ENCODE assay signal across 8 mouse cellular contexts in genomic region chr7:141428701-141429100, GRCm38 (mm10). TPM values are rescaled to one million over a fixed set of nuclear protein-coding genes. Genes with fewer than 3 reads are reported as not detected.
DNase-seq lines count a peak whose midpoint lies in the region; ATAC-seq and TF ChIP-seq lines count a peak whose summit lies in the region.

No protein-coding gene starts in this region.

- no peak overlapping the region for H3K9ac ChIP-seq in limb, embryonic 12.5 days (replicated peaks)

- ATAC-seq in cerebellum, adult (ENCODE audit: insufficient number of reproducible peaks, low FRiP score, low TSS enrichment) = no peak
- no peak for ATAC-seq in limb, embryonic 12.5 days (ENCODE audit: insufficient number of reproducible peaks, insufficient read depth, low FRiP score, low TSS enrichment, low read depth)
- ATAC-seq in monocyte, adult 5-6 weeks (replicated peaks; ENCODE audit: insufficient number of reproducible peaks, low FRiP score, low TSS enrichment, poor library complexity, severe bottlenecking) = no peak

- intact Hi-C loops in left cerebral cortex, adult 2 months (cut with DNase I) = loop anchor here (2.0 kb wide), 1 partner anchor 14 kb away; the partner anchor contains the start of gene Gatd1
- intact Hi-C loops in left cerebral cortex, postnatal 36 days (cut with DNase I) = no loop called here

- WGBS in limb, embryonic 12.5 days = 58% methylated on average over 5 of the region's 5 CpGs
- 88% methylated on average over 5 of the region's 5 CpGs for WGBS in thymus, adult 2 months

- no peaks in the 10 kb centered on the region for H3K9me3 ChIP-seq in limb, embryonic 12.5 days

- peak overlapping the region; percentile 94 for H3K4me3 ChIP-seq in left cerebral cortex, adult 2 months
- peak overlapping the region; percentile 37 for H3K4me3 ChIP-seq in limb, embryonic 12.5 days (replicated peaks)
- no peak overlapping the region for H3K4me3 ChIP-seq in thymus, adult 2 months (ENCODE audit: control insufficient read depth, insufficient read depth, low read length)

- H3K4me1 ChIP-seq in limb, embryonic 12.5 days (replicated peaks) = peaks cover 18% of the 10 kb centered on the region
- peaks cover 15% of the 10 kb centered on the region for H3K4me1 ChIP-seq in thymus, adult 2 months (replicated peaks; ENCODE audit: control insufficient read depth, insufficient read depth, low read length)

- H3K27ac ChIP-seq in left cerebral cortex, adult 2 months = peak overlapping the region; percentile 97
- H3K27ac ChIP-seq in limb, embryonic 12.5 days = no peak overlapping the region
- H3K27ac ChIP-seq in thymus, adult 2 months (ENCODE audit: control insufficient read depth, insufficient read depth, low read length) = no peak overlapping the region

- peak; percentile 70 for DNase-seq in cerebellum, adult 9-11 months
- DNase-seq in left cerebral cortex, adult 2 months (ENCODE audit: extremely low spot score in 1 of 2, low spot score in 2 of 2) = no peak
- no peak for DNase-seq in left cerebral cortex, postnatal 36 days (ENCODE audit: low spot score in 2 of 2)
- DNase-seq in frontal cortex, postnatal 36 days (ENCODE audit: low spot score in 2 of 2) = no peak
- no peak for DNase-seq in thymus, adult 2 months

- no peak for TF ChIP-seq CTCF in left cerebral cortex, adult 2 months (IDR thresholded peaks at IDR 0.05)
- TF ChIP-seq CTCF in thymus, adult 2 months (IDR thresholded peaks at IDR 0.05; ENCODE audit: borderline replicate concordance, control insufficient read depth, extremely low read depth, insufficient read depth, low read length, poor library complexity) = no peak

- H3K36me3 ChIP-seq in limb, embryonic 12.5 days = peaks cover 45% of the 10 kb centered on the region
- no peaks in the 10 kb centered on the region for H3K36me3 ChIP-seq in thymus, adult 2 months (ENCODE audit: control insufficient read depth, insufficient read depth, low read length)

- no peaks in the 10 kb centered on the region for H3K27me3 ChIP-seq in limb, embryonic 12.5 days
- no peaks in the 10 kb centered on the region for H3K27me3 ChIP-seq in thymus, adult 2 months (ENCODE audit: control insufficient read depth, insufficient read depth, low read length)

- H3K4me2 ChIP-seq in limb, embryonic 12.5 days = peak overlapping the region; percentile 62

- no peak for TF ChIP-seq POLR2A in thymus, adult 2 months (IDR thresholded peaks at IDR 0.05; ENCODE audit: control insufficient read depth, extremely low read depth, insufficient read depth, low read length, poor library complexity)

RNA-seq across cellular contexts. Expression of gene Cend1, which starts 0.6 kb away (rescaled TPM):
- total RNA-seq in left cerebral cortex, adult 2 months (2021) = 100 to 1,000 TPM; 279 to 288 TPM
- total RNA-seq in left cerebral cortex, postnatal 36 days (2021) = 100 to 1,000 TPM; 291 to 331 TPM
- polyA plus RNA-seq in limb, embryonic 12.5 days (2016; fragmentation: Nextera tagmentation; extraction: Ambion mirVana) = 5.6 and 6.3 TPM in 2 replicates
- total RNA-seq in monocyte, adult 5-6 weeks (2017) = not detected in 3 replicates
- polyA plus RNA-seq in thymus, adult 2 months (2012; rRNA removed) = 0.43 and 0.63 TPM in 2 replicates

RNA-seq across cellular contexts. Expression of gene Slc25a22, which starts 9.0 kb away (rescaled TPM):
- 100 to 1,000 TPM; 253 to 262 TPM for total RNA-seq in left cerebral cortex, adult 2 months (2021)
- 100 to 1,000 TPM; 270 to 289 TPM for total RNA-seq in left cerebral cortex, postnatal 36 days (2021)
- polyA plus RNA-seq in limb, embryonic 12.5 days (2016; fragmentation: Nextera tagmentation; extraction: Ambion mirVana) = 33.1 and 38.3 TPM in 2 replicates
- total RNA-seq in monocyte, adult 5-6 weeks (2017) = 6.2 to 14.8 TPM (median 7.4 TPM) in 3 replicates
- polyA plus RNA-seq in thymus, adult 2 months (2012; rRNA removed) = 114 and 128 TPM in 2 replicates

RNA-seq across cellular contexts. Expression of gene Gatd1, which starts 14.8 kb away (rescaled TPM):
- 10 to 100 TPM; 38.9 to 46.5 TPM for total RNA-seq in left cerebral cortex, adult 2 months (2021)
- 10 to 100 TPM; 43.2 to 43.4 TPM for total RNA-seq in left cerebral cortex, postnatal 36 days (2021)
- polyA plus RNA-seq in limb, embryonic 12.5 days (2016; fragmentation: Nextera tagmentation; extraction: Ambion mirVana) = 60.6 and 63.8 TPM in 2 replicates
- 11.4 to 15.3 TPM (median 14.6 TPM) in 3 replicates for total RNA-seq in monocyte, adult 5-6 weeks (2017)
- polyA plus RNA-seq in thymus, adult 2 months (2012; rRNA removed) = 98.1 and 104 TPM in 2 replicates

RNA-seq across cellular contexts. Expression of gene Pidd1, which starts 15.1 kb away (rescaled TPM):
- total RNA-seq in left cerebral cortex, adult 2 months (2021) = 1 to 10 TPM in 1 of 2 experiments, under 1 TPM in 1; 0.93 to 1.2 TPM
- total RNA-seq in left cerebral cortex, postnatal 36 days (2021) = 1 to 10 TPM in 1 of 2 experiments, under 1 TPM in 1; 0.76 to 1.9 TPM
- polyA plus RNA-seq in limb, embryonic 12.5 days (2016; fragmentation: Nextera tagmentation; extraction: Ambion mirVana) = 16.4 and 19.2 TPM in 2 replicates
- total RNA-seq in monocyte, adult 5-6 weeks (2017) = 4.5 to 5.9 TPM (median 4.8 TPM) in 3 replicates
- 109 and 133 TPM in 2 replicates for polyA plus RNA-seq in thymus, adult 2 months (2012; rRNA removed)

RNA-seq across cellular contexts. Expression of gene Rplp2, which starts 18.5 kb away (rescaled TPM):
- 100 to 1,000 TPM; 552 to 567 TPM for total RNA-seq in left cerebral cortex, adult 2 months (2021)
- total RNA-seq in left cerebral cortex, postnatal 36 days (2021) = 100 to 1,000 TPM; 493 to 570 TPM
- 1,204 and 1,293 TPM in 2 replicates for polyA plus RNA-seq in limb, embryonic 12.5 days (2016; fragmentation: Nextera tagmentation; extraction: Ambion mirVana)
- total RNA-seq in monocyte, adult 5-6 weeks (2017) = 2,770 to 3,796 TPM (median 2,928 TPM) in 3 replicates
- polyA plus RNA-seq in thymus, adult 2 months (2012; rRNA removed) = 674 and 750 TPM in 2 replicates

Comparison
In these comparisons a context has a peak if more than half of its experiments do, and no peak if none do; other contexts are left out.
1. RNA of gene Cend1, which starts 0.6 kb away (total RNA-seq): 291 to 331 TPM in left cerebral cortex, postnatal 36 days and 279 to 288 TPM in left cerebral cortex, adult 2 months; not detected in monocyte, adult 5-6 weeks; every median in the first group is over 100 times any median in the second.
2. RNA of gene Slc25a22, which starts 9.0 kb away (total RNA-seq): 270 to 289 TPM in left cerebral cortex, postnatal 36 days and 253 to 262 TPM in left cerebral cortex, adult 2 months; 6.2 to 14.8 TPM in monocyte, adult 5-6 weeks; every median in the first group is over 10 times any median in the second.